ENCODE assay signal across 14 mouse cellular contexts in the genomic region with DNA sequence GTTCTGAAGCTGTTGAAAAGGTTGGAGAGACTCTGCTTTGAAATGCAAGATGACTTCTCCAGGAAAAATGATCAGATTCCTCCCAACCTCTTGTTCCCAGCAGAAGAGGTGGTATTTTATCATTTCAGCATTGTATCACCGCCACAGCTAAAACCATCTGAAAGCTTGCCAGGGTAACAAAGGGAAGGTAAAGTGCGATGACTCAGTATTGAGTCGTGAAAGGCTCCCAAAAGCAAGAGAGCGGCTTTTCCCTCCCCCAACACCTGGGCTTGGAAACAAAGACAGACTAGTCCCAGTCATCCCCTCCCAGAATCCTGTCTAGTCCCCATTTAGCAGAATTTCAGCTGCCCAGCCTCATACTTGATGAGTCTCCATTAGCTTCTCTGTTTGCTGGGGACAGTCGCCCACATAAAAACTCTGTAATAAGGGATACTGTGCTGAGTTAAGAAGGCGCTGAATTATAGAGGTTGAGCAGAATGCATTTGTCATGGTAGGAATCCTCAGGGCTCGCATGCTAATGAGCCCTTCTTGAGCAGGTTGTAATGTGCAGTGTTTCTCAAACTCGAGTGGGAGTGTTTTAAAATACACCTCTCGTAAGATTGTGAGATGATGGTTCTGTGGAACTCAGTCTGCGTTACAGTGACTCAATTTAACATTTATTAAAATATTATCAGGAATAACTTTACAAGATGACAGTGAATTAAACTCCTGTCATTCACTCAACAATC.
DNase-seq lines count a peak whose midpoint lies in the region; ATAC-seq and TF ChIP-seq lines count a peak whose summit lies in the region.
"Had no signal": no experiment of that assay in that cellular context is flagged by ENCODE, and none has a peak within 500 bp of the region (broad histone marks: within the 10 kb centered on the region; RNA-seq: fewer than 3 reads in every experiment).

No protein-coding gene starts in this region.

- no peaks in the 10 kb centered on the region for H3K27me3 ChIP-seq in heart, embryonic 10.5 days (ENCODE audit: insufficient read depth, poor library complexity, severe bottlenecking)
- no peaks in the 10 kb centered on the region for H3K27me3 ChIP-seq in kidney, embryonic 16.5 days (ENCODE audit: insufficient read depth, low read length)
- no peaks in the 10 kb centered on the region for H3K27me3 ChIP-seq in kidney, adult 2 months (replicated peaks; ENCODE audit: control insufficient read depth, insufficient read depth, low read length)
- H3K27me3 ChIP-seq in forebrain, embryonic 14.5 days (replicated peaks; ENCODE audit: control insufficient read depth, insufficient read depth, low read length), result no peaks in the 10 kb centered on the region

- H3K27ac ChIP-seq in heart, embryonic 10.5 days, result 0 out of 2 replicates have a peak overlapping the region, but pooled peaks have one; percentile 29
- H3K27ac ChIP-seq in kidney, embryonic 16.5 days (ENCODE audit: low read length), result no peak overlapping the region
- no peak overlapping the region for H3K27ac ChIP-seq in kidney, adult 2 months (ENCODE audit: insufficient read depth, low read depth, low read length)
- H3K27ac ChIP-seq in forebrain, embryonic 14.5 days (ENCODE audit: low read depth, low read length), result no peak overlapping the region
- H3K27ac ChIP-seq: left cerebral cortex, adult 2 months had no signal

- H3K4me3 ChIP-seq in heart, embryonic 10.5 days, result peak overlapping the region; percentile 29; the same call in 1 of the 2 replicates
- no peak overlapping the region for H3K4me3 ChIP-seq in kidney, embryonic 16.5 days (ENCODE audit: low read length)
- no peak overlapping the region for H3K4me3 ChIP-seq in kidney, adult 2 months (ENCODE audit: insufficient read depth, low read depth, low read length)
- no peak overlapping the region for H3K4me3 ChIP-seq in forebrain, embryonic 14.5 days (ENCODE audit: low read depth, low read length)
- H3K4me3 ChIP-seq: left cerebral cortex, adult 2 months had no signal

- 0 out of 2 replicates have a peak overlapping the region, but pooled peaks have one; percentile 32 for H3K4me2 ChIP-seq in kidney, embryonic 16.5 days (replicated peaks; ENCODE audit: low read depth, low read length)
- no peak overlapping the region for H3K4me2 ChIP-seq in forebrain, embryonic 14.5 days (ENCODE audit: low read length)

- no peaks in the 10 kb centered on the region for H3K36me3 ChIP-seq in heart, embryonic 10.5 days
- no peaks in the 10 kb centered on the region for H3K36me3 ChIP-seq in kidney, embryonic 16.5 days (ENCODE audit: insufficient read depth, low read length)
- no peaks in the 10 kb centered on the region for H3K36me3 ChIP-seq in kidney, adult 2 months (ENCODE audit: control insufficient read depth, insufficient read depth, low read length)
- H3K36me3 ChIP-seq in forebrain, embryonic 14.5 days (ENCODE audit: control insufficient read depth, insufficient read depth, low read length), result no peaks in the 10 kb centered on the region

- DNase-seq in heart, embryonic 10.5 days (ENCODE audit: low spot score), result peak; percentile 50
- DNase-seq in heart, postnatal 25 days (ENCODE audit: low spot score), result no peak
- DNase-seq in kidney, adult 2 months, result no peak
- peak; percentile 15 to 33 for DNase-seq in urinary bladder, postnatal 4 days (ENCODE audit: low spot score in 2 of 2)
- DNase-seq in urinary bladder, postnatal 14 days (ENCODE audit: low spot score), result no peak
- no peak for DNase-seq in forebrain, embryonic 14.5 days (ENCODE audit: low spot score)
- DNase-seq: B cell, adult 2 months; cerebellum, postnatal 25 days; heart, postnatal 10 days; kidney, postnatal 25 days had no signal

- H3K9ac ChIP-seq in kidney, embryonic 16.5 days (replicated peaks; ENCODE audit: low read length), result no peak overlapping the region
- no peak overlapping the region for H3K9ac ChIP-seq in forebrain, embryonic 14.5 days (ENCODE audit: low read length)
- H3K9ac ChIP-seq: liver, postnatal 0 days had no signal

- H3K4me1 ChIP-seq in heart, embryonic 10.5 days, result 0 out of 2 replicates have a peak, but pooled peaks cover 5% of the 10 kb centered on the region
- H3K4me1 ChIP-seq in kidney, embryonic 16.5 days (ENCODE audit: insufficient read depth, low read length), result no peaks in the 10 kb centered on the region
- no peaks in the 10 kb centered on the region for H3K4me1 ChIP-seq in kidney, adult 2 months (ENCODE audit: control insufficient read depth, insufficient read depth, low read length)
- no peaks in the 10 kb centered on the region for H3K4me1 ChIP-seq in forebrain, embryonic 14.5 days (ENCODE audit: control insufficient read depth, insufficient read depth, low read length)

- WGBS in heart, embryonic 10.5 days, result 38% methylated on average over 10 of the region's 10 CpGs
- 41% methylated on average over 10 of the region's 10 CpGs for WGBS in kidney, embryonic 16.5 days
- 49% methylated on average over 10 of the region's 10 CpGs for WGBS in kidney, adult 2 months
- WGBS in forebrain, embryonic 14.5 days, result 37% methylated on average over 10 of the region's 10 CpGs

- H3K9me3 ChIP-seq in heart, embryonic 10.5 days, result no peaks in the 10 kb centered on the region
- 0 out of 2 replicates have a peak, but pooled peaks cover 1% of the 10 kb centered on the region for H3K9me3 ChIP-seq in kidney, embryonic 16.5 days (ENCODE audit: low read length)
- H3K9me3 ChIP-seq in forebrain, embryonic 14.5 days (replicated peaks; ENCODE audit: control insufficient read depth, low read length), result no peaks in the 10 kb centered on the region

- no peak for TF ChIP-seq POLR2A in kidney, adult 2 months (IDR thresholded peaks at IDR 0.05; ENCODE audit: low read depth, low read length)

- ATAC-seq in kidney, embryonic 16.5 days (ENCODE audit: low FRiP score, low TSS enrichment), result no peak
- ATAC-seq in forebrain, embryonic 14.5 days, result no peak
- no peak for ATAC-seq in frontal cortex, adult (ENCODE audit: low TSS enrichment)
- ATAC-seq: liver, postnatal 0 days had no signal

- intact Hi-C loops in heart, postnatal 25 days (cut with DNase I), result no loop called here

- no peak for TF ChIP-seq CTCF in kidney, adult 2 months (conservative IDR thresholded peaks at IDR 0.05; ENCODE audit: insufficient read depth, insufficient read length, low read depth, low read length)

Comparison
In these comparisons a context has a peak if more than half of its experiments do, and no peak if none do; other contexts are left out.
1. DNase-seq: peak in heart, embryonic 10.5 days (single experiment) and urinary bladder, postnatal 4 days (2 of 2); none in heart, postnatal 25 days (single experiment), kidney, adult 2 months (single experiment), urinary bladder, postnatal 14 days (single experiment) and forebrain, embryonic 14.5 days (single experiment).